Mouse (Mus musculus): Measurements from ENCODE around the gene Cyth3.

GRCm38 (mm10) chr5:143668884-143669283 is 46.6 kb downstream of the Cyth3 start:
- TF ChIP-seq MAX (IDR thresholded peaks at IDR 0.05) (no peak), CTCF (IDR thresholded peaks at IDR 0.05; ENCODE audit: control insufficient read depth, insufficient read depth, insufficient read length) (no peak), USF1 (IDR thresholded peaks at IDR 0.05; ENCODE audit: low read depth) (no peak), MYOD1 (IDR thresholded peaks at IDR 0.05; ENCODE audit: control insufficient read depth, insufficient read length, low read depth) (no peak)
